Mouse (Mus musculus) colon, adult 2 months (tissue): ENCODE data around the gene Sh3bp1. TPM values are rescaled to one million over a fixed set of nuclear protein-coding genes. Genes with fewer than 3 reads are reported as not detected.

Source experiments
- polyA plus RNA-seq: library from polyadenylated mRNA; depleted of rRNA; stranded (reverse); fragments of >200 nt; gene quantifications from 2 replicates; pipeline ENCODE4 v1.2.3, GENCODE M21; 2012; rRNA removed

Gene Sh3bp1
- polyA plus RNA-seq, result 42.6 and 48.1 TPM in 2 replicates

DNA sequence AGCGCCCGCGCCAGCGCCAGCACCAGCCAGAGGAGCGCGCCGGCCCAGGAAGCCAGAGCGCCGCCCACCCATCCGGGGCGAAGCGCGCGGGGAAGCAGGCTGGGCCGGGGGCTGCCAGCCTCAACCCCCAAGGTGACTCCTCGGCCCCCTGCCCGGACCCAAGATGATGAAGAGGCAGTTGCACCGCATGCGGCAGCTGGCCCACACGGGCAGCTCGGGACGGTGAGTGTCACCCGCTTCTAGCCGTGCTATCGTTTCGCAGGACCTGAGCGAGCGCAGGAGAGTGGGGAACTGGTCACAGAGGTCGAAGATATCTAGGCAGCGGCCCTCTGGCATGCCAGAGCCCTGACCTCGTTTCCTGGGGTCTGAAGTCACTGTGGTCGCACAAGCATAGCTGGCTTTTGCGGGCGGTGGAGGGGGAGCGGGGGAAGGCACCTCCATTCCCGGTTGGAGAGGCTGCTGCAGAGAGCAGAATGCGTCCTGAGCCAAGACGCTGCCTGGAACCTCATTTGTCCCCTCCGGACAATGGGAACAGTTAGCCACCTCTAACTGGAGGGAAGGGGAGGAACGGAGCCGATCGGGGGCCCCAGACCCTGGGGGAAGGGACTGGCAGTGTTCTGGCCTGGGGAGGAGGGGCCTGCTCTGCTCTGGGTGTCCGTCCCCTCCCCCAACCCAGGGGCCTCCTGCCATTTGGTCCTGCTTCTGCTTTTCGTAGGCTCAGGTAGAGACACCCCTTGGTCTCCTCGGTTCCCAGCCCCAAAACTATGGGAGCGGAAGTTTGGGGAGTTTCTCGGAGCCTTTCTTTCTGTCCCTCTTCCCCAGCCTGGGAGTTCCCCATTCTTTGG, at the start of gene Sh3bp1:
Sh3bp1 (plus strand) TSS at position 29 of the 845 bp plus-strand sequence.

DNA sequence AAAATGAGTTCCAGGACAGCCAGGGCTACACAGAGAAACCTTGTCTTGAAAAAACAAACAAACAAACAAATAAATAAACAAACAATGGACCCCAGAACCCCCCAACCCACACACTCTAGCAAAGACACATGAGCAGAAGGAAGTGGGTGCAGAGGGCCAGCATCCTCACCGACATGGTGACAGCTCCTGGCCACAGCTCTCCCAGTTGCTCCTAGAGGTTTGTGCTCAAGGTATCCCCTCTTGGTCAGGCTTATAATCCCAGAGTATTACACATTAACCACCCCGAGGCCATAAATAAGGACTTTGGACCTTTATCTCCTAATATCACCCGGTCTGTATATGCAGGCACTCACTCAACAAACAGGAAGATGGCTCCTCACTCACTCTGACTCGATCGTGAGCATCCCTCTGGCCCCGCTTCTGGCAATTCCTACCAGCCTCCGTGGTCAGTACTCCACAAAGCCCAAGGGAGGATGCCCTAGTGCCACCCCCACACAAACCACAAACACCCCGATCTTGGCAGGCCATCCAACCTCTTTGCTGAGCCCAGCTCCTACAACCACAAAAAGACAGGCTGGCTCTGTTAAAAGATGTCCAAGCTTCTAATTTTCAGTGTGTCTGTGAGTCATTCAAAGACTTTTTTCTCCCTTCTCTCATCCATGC, 44.1 kb upstream of the Sh3bp1 start, which contains the start of gene Lgals2:
Lgals2 (minus strand) TSS at position 227 of the 663 bp plus-strand sequence.

DNA sequence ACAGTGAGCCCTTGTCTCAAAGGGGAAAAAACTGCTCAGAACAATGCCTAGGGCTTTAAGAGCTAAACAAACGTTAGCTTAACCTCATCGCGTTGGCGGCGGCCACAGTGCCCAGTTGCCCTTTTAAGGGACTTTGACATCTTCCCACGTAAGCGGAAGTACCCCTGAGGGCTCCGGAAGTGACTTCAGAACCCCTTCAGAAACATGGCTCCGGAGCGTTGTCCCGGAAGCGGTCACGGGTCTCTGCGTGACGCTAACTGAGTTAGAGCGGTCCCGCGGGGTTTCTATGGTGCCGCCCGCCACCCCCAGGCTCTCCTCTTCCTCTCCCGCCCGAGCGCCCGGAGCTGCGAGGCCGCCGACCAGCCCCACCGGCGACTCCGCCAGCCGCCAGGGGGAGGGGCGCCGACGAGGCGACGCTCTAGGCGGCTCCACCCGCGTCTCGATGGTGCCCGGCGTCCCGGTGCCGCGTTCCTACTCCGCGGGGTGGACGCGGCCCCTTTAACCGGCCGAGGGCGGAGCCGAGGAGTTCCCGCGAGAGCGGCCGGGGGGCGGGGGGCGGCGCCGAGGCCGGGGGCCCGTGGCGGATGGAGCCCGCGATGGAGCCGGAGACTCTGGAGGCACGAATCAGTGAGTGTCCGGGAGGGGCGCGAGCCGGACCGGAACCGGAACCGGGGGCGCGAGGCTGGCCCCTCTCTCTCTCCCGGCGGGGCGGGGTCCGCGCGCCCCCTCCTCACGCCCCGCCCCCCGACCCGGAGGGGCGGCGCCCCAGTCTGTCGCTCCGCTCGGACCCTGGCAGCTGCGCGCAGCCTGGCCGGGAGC, 22.4 kb upstream of the Sh3bp1 start, which contains the start of gene Gga1:
Gga1 (plus strand) TSS at position 200 of the 819 bp plus-strand sequence.

DNA sequence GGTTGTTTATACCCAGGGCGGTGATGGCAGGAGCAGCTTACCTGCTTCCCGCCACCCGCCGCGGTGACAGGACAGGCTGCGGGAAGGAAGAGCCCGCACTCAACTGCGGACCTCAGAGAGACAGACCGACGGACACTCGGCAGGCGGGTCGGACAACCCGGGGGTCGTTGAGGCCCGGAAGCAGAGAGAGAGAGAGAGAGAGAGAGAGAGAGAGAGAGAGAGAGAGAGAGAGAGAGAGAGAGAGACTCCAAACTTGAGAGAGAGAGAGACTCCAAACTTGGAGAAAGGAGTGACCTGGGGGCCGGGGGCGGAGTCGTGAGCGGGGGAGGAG, 194 bp upstream of the Sh3bp1 start, which contains the start of gene Gm49510:
Gm49510 (plus strand) TSS at position 259 of the 331 bp plus-strand sequence.

DNA sequence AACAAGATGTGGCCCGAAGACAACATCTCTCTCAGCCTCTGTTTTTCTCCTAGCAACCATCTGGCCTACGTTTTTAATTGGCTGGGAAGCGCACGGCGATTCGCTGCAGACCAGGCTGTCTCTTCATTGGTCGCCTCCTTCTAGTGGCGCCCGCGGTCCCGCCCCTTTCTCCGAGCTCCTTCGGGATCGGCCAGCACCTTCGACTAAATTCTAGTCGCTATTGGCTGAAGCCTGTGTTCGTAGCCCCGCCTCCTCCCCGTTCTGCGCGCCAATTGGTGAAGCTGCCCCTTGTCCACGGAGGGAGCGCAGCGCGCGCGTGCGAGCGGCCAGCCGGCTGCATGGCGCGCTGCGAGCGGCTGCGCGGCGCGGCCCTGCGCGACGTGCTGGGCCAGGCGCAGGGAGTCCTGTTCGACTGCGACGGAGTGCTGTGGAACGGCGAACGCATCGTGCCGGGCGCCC, 14.1 kb downstream of the Sh3bp1 start, which contains the start of gene Pdxp:
Pdxp (plus strand) TSS at position 288 of the 459 bp plus-strand sequence.

DNA sequence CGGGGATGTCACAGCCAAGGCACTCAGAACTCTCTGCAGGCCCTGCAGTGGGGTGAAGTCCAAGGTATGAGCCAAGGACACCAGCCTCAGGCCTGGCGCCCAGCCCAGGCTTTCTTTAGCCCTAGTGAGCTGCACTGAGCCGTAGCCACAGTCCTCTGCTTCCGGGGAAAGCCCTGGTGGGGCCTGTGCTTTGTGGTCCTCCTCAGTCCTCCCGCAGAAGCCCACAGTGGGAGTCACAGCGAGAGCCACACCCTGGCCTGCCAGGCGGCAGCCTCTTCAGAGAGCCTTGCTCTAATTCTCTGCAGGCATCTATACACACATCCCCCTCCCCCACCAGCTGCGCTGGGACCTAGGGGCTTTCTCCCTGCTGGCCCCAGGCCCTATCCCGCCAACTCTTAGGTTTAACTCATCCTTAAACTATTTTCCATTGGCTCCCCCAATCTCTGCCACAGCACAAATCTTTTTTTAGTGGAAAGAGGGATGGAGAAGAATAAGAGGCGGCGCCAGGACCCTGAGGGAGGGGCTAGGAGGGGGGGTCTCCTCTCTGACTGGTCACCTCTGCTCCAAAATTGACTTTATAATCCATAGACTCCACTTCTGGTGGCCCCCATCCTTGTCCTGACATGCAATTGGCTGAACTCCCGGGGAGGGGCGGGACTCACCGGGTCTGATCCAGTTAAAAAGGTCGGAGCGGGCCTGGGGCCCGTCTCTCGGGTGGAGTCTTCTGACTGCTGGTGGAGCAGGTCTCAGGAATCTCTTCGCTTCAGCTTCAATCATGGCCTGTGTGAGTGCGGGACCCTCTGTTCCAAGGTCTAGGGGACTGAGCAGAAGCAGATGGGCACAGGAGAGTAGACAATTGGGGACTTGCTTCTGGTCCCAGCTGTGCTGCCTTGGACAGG, 26.7 kb downstream of the Sh3bp1 start, which contains the start of gene Lgals1:
Lgals1 (plus strand) TSS at position 705 of the 899 bp plus-strand sequence.

DNA sequence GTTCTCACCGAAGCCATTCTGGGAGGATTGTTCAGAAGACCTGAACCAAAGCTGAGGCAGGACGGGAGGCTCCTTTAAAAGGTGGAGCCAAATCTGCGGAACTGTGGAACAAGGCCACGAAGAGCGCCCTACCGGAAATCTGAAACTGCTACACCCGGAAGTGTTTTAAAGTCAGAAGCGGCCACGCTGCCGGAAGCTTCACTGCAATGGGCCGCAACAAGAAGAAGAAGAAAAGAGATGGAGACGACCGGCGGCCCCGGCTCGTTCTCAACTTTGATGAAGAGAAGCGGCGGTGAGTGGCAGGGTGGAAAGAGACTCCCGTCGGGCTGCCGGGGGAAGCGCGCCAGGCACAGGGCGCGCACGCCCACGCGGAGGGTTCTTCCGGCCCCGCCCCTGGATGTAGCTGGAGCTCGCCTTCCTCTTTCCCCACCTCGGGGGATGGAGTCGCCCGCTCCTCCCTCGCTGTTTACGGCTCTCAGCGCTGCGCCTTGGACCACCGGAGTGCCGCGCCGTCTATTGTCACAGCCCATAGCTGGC, 35.3 kb downstream of the Sh3bp1 start, which contains the start of gene Nol12:
Nol12 (plus strand) TSS at position 150 of the 537 bp plus-strand sequence.

DNA sequence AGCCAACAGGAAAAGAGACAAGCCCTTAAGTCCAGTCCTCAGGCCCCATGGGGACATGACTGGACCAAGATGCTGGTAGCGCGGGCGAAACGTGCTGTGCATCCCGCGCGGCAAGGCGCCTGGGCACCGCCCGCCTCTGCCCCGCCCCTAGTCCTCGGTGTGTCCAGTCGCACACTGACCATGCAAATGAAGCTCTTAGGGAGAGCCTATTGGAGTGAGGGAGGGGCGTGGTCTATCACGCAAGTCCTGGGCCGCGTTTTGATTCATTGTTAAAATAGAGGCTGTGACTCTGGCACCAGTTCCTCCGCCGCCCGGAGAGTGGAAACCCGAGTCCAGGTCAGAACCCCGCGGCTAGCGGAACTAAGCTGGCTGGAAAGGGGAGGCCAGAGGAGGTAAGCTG, 48.1 kb downstream of the Sh3bp1 start, which contains the start of gene Triobp:
Triobp (plus strand) TSS at position 68 of the 400 bp plus-strand sequence.

Other genes with a start within 250 kb of the Sh3bp1 start
- gene Elfn2, start 181.0 kb upstream of the Sh3bp1 start, polyA plus RNA-seq, result 2.5 and 2.7 TPM in 2 replicates
- 7.6 and 8.6 TPM in 2 replicates for gene Mfng, start 126.3 kb upstream of the Sh3bp1 start, polyA plus RNA-seq
- 45.0 and 60.9 TPM in 2 replicates for gene Card10, start 96.7 kb upstream of the Sh3bp1 start, polyA plus RNA-seq
- 54.3 and 54.8 TPM in 2 replicates for gene Cdc42ep1, start 57.1 kb upstream of the Sh3bp1 start, polyA plus RNA-seq
- gene Lgals2, start 44.2 kb upstream of the Sh3bp1 start, polyA plus RNA-seq, result 1.9 and 6.0 TPM in 2 replicates
- 109 and 116 TPM in 2 replicates for gene Gga1, start 22.6 kb upstream of the Sh3bp1 start, polyA plus RNA-seq
- gene Gm49510, start 101 bp upstream of the Sh3bp1 start, polyA plus RNA-seq, result 0.06 TPM in 1 of 2 replicates, not detected in the other
- 5.3 and 6.6 TPM in 2 replicates for gene Pdxp, start 14.2 kb downstream of the Sh3bp1 start, polyA plus RNA-seq
- gene Lgals1, start 27.0 kb downstream of the Sh3bp1 start, polyA plus RNA-seq, result 219 and 244 TPM in 2 replicates
- 15.3 and 19.0 TPM in 2 replicates for gene Nol12, start 35.2 kb downstream of the Sh3bp1 start, polyA plus RNA-seq
- gene Triobp, start 48.0 kb downstream of the Sh3bp1 start, polyA plus RNA-seq, result 68.7 and 72.3 TPM in 2 replicates
- 248 and 259 TPM in 2 replicates for gene H1f0, start 128.7 kb downstream of the Sh3bp1 start, polyA plus RNA-seq
- 1.4 and 1.6 TPM in 2 replicates for gene Galr3, start 142.1 kb downstream of the Sh3bp1 start, polyA plus RNA-seq
- 64.5 and 65.7 TPM in 2 replicates for gene Ankrd54, start 163.1 kb downstream of the Sh3bp1 start, polyA plus RNA-seq
- 132 and 153 TPM in 2 replicates for gene Eif3l, start 175.4 kb downstream of the Sh3bp1 start, polyA plus RNA-seq
- 22.2 and 23.4 TPM in 2 replicates for gene Micall1, start 209.1 kb downstream of the Sh3bp1 start, polyA plus RNA-seq
- 44.7 and 62.6 TPM in 2 replicates for gene Polr2f, start 241.2 kb downstream of the Sh3bp1 start, polyA plus RNA-seq
- 2.0 and 4.5 TPM in 2 replicates for gene 1700088E04Rik, start 241.5 kb downstream of the Sh3bp1 start, polyA plus RNA-seq